Comparison of ENCODE assay signal across 9 mouse cellular contexts in genomic region chr5:92675574-92675920, GRCm38 (mm10). TPM values are rescaled to one million over a fixed set of nuclear protein-coding genes. Genes with fewer than 3 reads are reported as not detected.
DNase-seq lines count a peak whose midpoint lies in the region; ATAC-seq and TF ChIP-seq lines count a peak whose summit lies in the region.
"Had no signal": no experiment of that assay in that cellular context is flagged by ENCODE, and none has a peak within 500 bp of the region (broad histone marks: within the 10 kb centered on the region; RNA-seq: fewer than 3 reads in every experiment).

No protein-coding gene starts in this region.

- DNase-seq in heart, postnatal 14 days, result no peak
- DNase-seq in midbrain, embryonic 11.5 days (ENCODE audit: low spot score, missing footprints), result no peak
- no peak for DNase-seq in thymus, postnatal 14 days
- no peak for DNase-seq in urinary bladder, adult 2 months (ENCODE audit: low spot score)
- no peak for DNase-seq in adrenal gland, postnatal 10 days

- peaks cover 11% of the 10 kb centered on the region; the same call in 1 of the 2 replicates for H3K4me1 ChIP-seq in heart, embryonic 16.5 days (ENCODE audit: control insufficient read depth, insufficient read depth, low read length)
- no peaks in the 10 kb centered on the region for H3K4me1 ChIP-seq in cortical plate, adult 2 months (ENCODE audit: control insufficient read depth, insufficient read depth, low read length)
- H3K4me1 ChIP-seq in hindbrain, embryonic 13.5 days (replicated peaks), result peaks cover 8% of the 10 kb centered on the region
- peaks cover 9% of the 10 kb centered on the region for H3K4me1 ChIP-seq in midbrain, embryonic 11.5 days (ENCODE audit: control insufficient read depth, insufficient read depth, low read length)

- peak overlapping the region; percentile 47 for H3K4me3 ChIP-seq in heart, embryonic 16.5 days (ENCODE audit: low read length)
- peak overlapping the region; percentile 47 for H3K4me3 ChIP-seq in cortical plate, adult 2 months (ENCODE audit: insufficient read depth, low read length)
- H3K4me3 ChIP-seq in hindbrain, embryonic 13.5 days, result peak overlapping the region; percentile 48
- peak overlapping the region; percentile 40 for H3K4me3 ChIP-seq in midbrain, embryonic 11.5 days (ENCODE audit: low read depth, low read length)

- H3K9me3 ChIP-seq in heart, embryonic 16.5 days (replicated peaks; ENCODE audit: control insufficient read depth, low read length), result no peaks in the 10 kb centered on the region
- no peaks in the 10 kb centered on the region for H3K9me3 ChIP-seq in hindbrain, embryonic 13.5 days
- no peaks in the 10 kb centered on the region for H3K9me3 ChIP-seq in midbrain, embryonic 11.5 days (ENCODE audit: control insufficient read depth, low read length)

- peak overlapping the region; percentile 71 for H3K4me2 ChIP-seq in heart, embryonic 16.5 days (ENCODE audit: low read depth, low read length)
- H3K4me2 ChIP-seq in hindbrain, embryonic 13.5 days, result peak overlapping the region; percentile 74
- H3K4me2 ChIP-seq in midbrain, embryonic 11.5 days, result peak overlapping the region; percentile 67

- no peak overlapping the region for H3K27ac ChIP-seq in heart, embryonic 16.5 days (ENCODE audit: low read length)
- no peak overlapping the region for H3K27ac ChIP-seq in cortical plate, adult 2 months (ENCODE audit: insufficient read depth, low read length)
- no peak overlapping the region for H3K27ac ChIP-seq in hindbrain, embryonic 13.5 days
- H3K27ac ChIP-seq in midbrain, embryonic 11.5 days (ENCODE audit: low read depth, low read length), result no peak overlapping the region

- TF ChIP-seq CTCF in cortical plate, adult 2 months (IDR thresholded peaks at IDR 0.05; ENCODE audit: extremely low read depth, insufficient read depth, low read length), result no peak

- TF ChIP-seq POLR2A in cortical plate, adult 2 months (IDR thresholded peaks at IDR 0.05; ENCODE audit: extremely low read depth, insufficient read depth, low read length), result no peak

- peak overlapping the region; percentile 11; the same call in 1 of the 2 replicates for H3K9ac ChIP-seq in heart, embryonic 16.5 days (ENCODE audit: low read length)
- H3K9ac ChIP-seq in hindbrain, embryonic 13.5 days, result peak overlapping the region; percentile 63
- H3K9ac ChIP-seq in midbrain, embryonic 11.5 days (ENCODE audit: low read length), result peak overlapping the region; percentile 14

- ATAC-seq in heart, embryonic 16.5 days (replicated peaks; ENCODE audit: extremely low read depth, insufficient read depth, low FRiP score), result no peak; the same call in 1 of the 2 replicates
- ATAC-seq in hindbrain, embryonic 13.5 days (ENCODE audit: low FRiP score), result no peak; the same call in 1 of the 2 replicates
- no peak for ATAC-seq in midbrain, embryonic 11.5 days (ENCODE audit: low FRiP score)

- 2% methylated on average over 9 of the region's 9 CpGs for WGBS in heart, embryonic 16.5 days
- 3% methylated on average over 9 of the region's 9 CpGs for WGBS in hindbrain, embryonic 13.5 days
- WGBS in midbrain, embryonic 11.5 days, result 0% methylated on average over 9 of the region's 9 CpGs

- no peaks in the 10 kb centered on the region for H3K36me3 ChIP-seq in heart, embryonic 16.5 days (ENCODE audit: control insufficient read depth, insufficient read depth)
- H3K36me3 ChIP-seq in hindbrain, embryonic 13.5 days, result no peaks in the 10 kb centered on the region
- no peaks in the 10 kb centered on the region for H3K36me3 ChIP-seq in midbrain, embryonic 11.5 days (ENCODE audit: control insufficient read depth, insufficient read depth, low read length)

- H3K27me3 ChIP-seq in heart, embryonic 16.5 days (ENCODE audit: control insufficient read depth, insufficient read depth, low read length), result no peaks in the 10 kb centered on the region
- 0 out of 2 replicates have a peak, but pooled peaks cover 2% of the 10 kb centered on the region for H3K27me3 ChIP-seq in hindbrain, embryonic 13.5 days
- H3K27me3 ChIP-seq in midbrain, embryonic 11.5 days (ENCODE audit: control insufficient read depth, insufficient read depth, low read length), result no peaks in the 10 kb centered on the region; the same call in 1 of the 2 replicates

- intact Hi-C loops in heart, postnatal 14 days (cut with DNase I), result no loop called here

RNA-seq across cellular contexts. Expression of gene Ccdc158, which starts 0.5 kb away (rescaled TPM):
- 0.49 and 0.81 TPM in 2 replicates for polyA plus RNA-seq in heart, embryonic 16.5 days (2015; fragmentation: Nextera tagmentation; extraction: Ambion mirVana)
- total RNA-seq in heart, postnatal 14 days (2021), result not detected
- 0.38 and 0.65 TPM in 2 replicates for polyA plus RNA-seq in cortical plate, adult 2 months (2012; rRNA removed)
- polyA plus RNA-seq in hindbrain, embryonic 13.5 days (2015; fragmentation: Nextera tagmentation; extraction: Ambion mirVana), result 0.43 and 0.44 TPM in 2 replicates
- 0.92 and 1.1 TPM in 2 replicates for polyA plus RNA-seq in midbrain, embryonic 11.5 days (2014; fragmentation: Nextera tagmentation; extraction: Ambion mirVana)
- polyA plus RNA-seq in urinary bladder, adult 2 months (2012; rRNA removed), result 1.2 and 1.3 TPM in 2 replicates
- total RNA-seq in adrenal gland, postnatal 10 days (2021), result under 1 TPM; 0.33 to 0.73 TPM
- total RNA-seq: MEL had no signal

RNA-seq across cellular contexts. Expression of gene Shroom3, which starts 7.7 kb away (rescaled TPM):
- 10.7 and 11.7 TPM in 2 replicates for polyA plus RNA-seq in heart, embryonic 16.5 days (2015; fragmentation: Nextera tagmentation; extraction: Ambion mirVana)
- 10 to 100 TPM; 33.4 to 37.7 TPM for total RNA-seq in heart, postnatal 14 days (2021)
- polyA plus RNA-seq in cortical plate, adult 2 months (2012; rRNA removed), result 1.9 and 2.0 TPM in 2 replicates
- 2.0 and 2.1 TPM in 2 replicates for polyA plus RNA-seq in hindbrain, embryonic 13.5 days (2015; fragmentation: Nextera tagmentation; extraction: Ambion mirVana)
- polyA plus RNA-seq in midbrain, embryonic 11.5 days (2014; fragmentation: Nextera tagmentation; extraction: Ambion mirVana), result 6.0 and 6.2 TPM in 2 replicates
- 26.5 and 37.7 TPM in 2 replicates for polyA plus RNA-seq in urinary bladder, adult 2 months (2012; rRNA removed)
- total RNA-seq in adrenal gland, postnatal 10 days (2021), result 1 to 10 TPM; 8.5 to 9.7 TPM
- total RNA-seq: MEL had no signal

Comparison
In these comparisons a context has a peak if more than half of its experiments do, and no peak if none do; other contexts are left out.
1. H3K9ac ChIP-seq: peak in every context shown above with its lines; median percentile 63 in hindbrain, embryonic 13.5 days; 14 in midbrain, embryonic 11.5 days; 11 in heart, embryonic 16.5 days.